Mouse (Mus musculus): Measurements from ENCODE around the gene Ubtd2. TPM values are rescaled to one million over a fixed set of nuclear protein-coding genes. Genes with fewer than 3 reads are reported as not detected.
"Not testable (repeated sequence)": the region's sequence is repeated elsewhere in the genome, so short reads cannot be mapped to it uniquely, and the experiment has no call there.

Ubtd2 gene
- polyA plus RNA-seq, 1 experiment from 2014 or later: 22.6 TPM

DNA sequence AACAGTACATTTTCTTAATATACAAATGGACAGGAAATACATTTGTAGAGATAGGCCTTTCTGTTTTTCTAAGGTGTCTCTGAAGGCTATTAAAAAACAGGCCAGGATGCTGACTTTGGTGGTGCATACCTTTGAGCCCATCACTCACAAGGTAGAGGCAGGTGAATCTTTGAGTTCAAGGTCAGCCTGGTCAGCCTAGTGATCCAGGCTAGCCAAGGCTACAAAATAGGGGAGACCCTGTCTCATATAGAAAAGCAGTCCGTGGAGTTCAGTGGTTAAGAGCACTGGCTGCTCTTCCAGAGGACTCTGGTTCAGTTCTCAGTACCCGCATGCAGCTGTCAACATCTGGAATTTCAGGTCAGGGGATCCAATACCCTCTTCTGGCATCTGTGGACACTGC is 48.5 kb downstream of the Ubtd2 start:
- no peak for ATAC-seq
- H3K9me3 ChIP-seq (ENCODE audit: control insufficient read depth, low read length): no peaks in the 10 kb centered on the region
- no peaks in the 10 kb centered on the region for H3K27me3 ChIP-seq (replicated peaks; ENCODE audit: control insufficient read depth, insufficient read depth, low read length)
- H3K9ac ChIP-seq (ENCODE audit: low read depth, low read length): no peak overlapping the region
- no peak overlapping the region for H3K27ac ChIP-seq (ENCODE audit: low read length)
- H3K36me3 ChIP-seq (ENCODE audit: control insufficient read depth, insufficient read depth, low read length): no peaks in the 10 kb centered on the region
- H3K4me1 ChIP-seq (ENCODE audit: control insufficient read depth, insufficient read depth, low read length): peaks cover 6% of the 10 kb centered on the region; the same call in 1 of the 2 replicates
- H3K4me2 ChIP-seq (ENCODE audit: low read depth, low read length): no peak overlapping the region
- WGBS: 97% methylated on average over 2 of the region's 2 CpGs
- no peak overlapping the region for H3K4me3 ChIP-seq (ENCODE audit: low read length)

GRCm38 (mm10) chr11:32505091-32505739 is 50.0 kb downstream of the Ubtd2 start:
- H3K36me3 ChIP-seq (ENCODE audit: control insufficient read depth, insufficient read depth, low read length): no peaks in the 10 kb centered on the region
- ATAC-seq: no peak
- no peaks in the 10 kb centered on the region for H3K9me3 ChIP-seq (ENCODE audit: control insufficient read depth, low read length)
- peaks cover 6% of the 10 kb centered on the region; the same call in 1 of the 2 replicates for H3K4me1 ChIP-seq (ENCODE audit: control insufficient read depth, insufficient read depth, low read length)
- H3K4me3 ChIP-seq (ENCODE audit: low read length): no peak overlapping the region
- 72% methylated on average over 7 of the region's 7 CpGs for WGBS
- H3K27me3 ChIP-seq (replicated peaks; ENCODE audit: control insufficient read depth, insufficient read depth, low read length): no peaks in the 10 kb centered on the region
- no peak overlapping the region for H3K9ac ChIP-seq (ENCODE audit: low read depth, low read length)
- H3K4me2 ChIP-seq (ENCODE audit: low read depth, low read length): no peak overlapping the region
- H3K27ac ChIP-seq (ENCODE audit: low read length): no peak overlapping the region

DNA sequence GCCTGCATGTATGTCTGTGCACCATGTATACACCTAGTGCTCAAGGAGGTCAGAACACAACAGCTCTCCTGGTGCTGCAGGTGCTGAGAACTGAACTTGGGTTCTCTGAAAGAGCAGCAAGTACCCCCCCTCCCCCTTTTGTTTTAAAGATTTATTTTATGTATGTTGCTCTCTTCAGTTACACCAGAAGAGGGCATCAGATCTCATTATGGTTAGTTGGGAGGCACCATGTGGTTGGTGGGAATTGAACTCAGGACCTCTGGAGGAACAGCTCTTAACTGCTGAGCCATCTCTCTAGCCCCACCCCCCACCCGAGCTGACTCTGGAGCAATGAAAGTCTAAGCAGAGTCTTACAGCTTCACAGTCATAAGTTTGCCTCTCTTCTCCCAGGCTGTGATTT is 55.8 kb downstream of the Ubtd2 start:
- no peak overlapping the region for H3K9ac ChIP-seq (ENCODE audit: low read depth, low read length)

DNA sequence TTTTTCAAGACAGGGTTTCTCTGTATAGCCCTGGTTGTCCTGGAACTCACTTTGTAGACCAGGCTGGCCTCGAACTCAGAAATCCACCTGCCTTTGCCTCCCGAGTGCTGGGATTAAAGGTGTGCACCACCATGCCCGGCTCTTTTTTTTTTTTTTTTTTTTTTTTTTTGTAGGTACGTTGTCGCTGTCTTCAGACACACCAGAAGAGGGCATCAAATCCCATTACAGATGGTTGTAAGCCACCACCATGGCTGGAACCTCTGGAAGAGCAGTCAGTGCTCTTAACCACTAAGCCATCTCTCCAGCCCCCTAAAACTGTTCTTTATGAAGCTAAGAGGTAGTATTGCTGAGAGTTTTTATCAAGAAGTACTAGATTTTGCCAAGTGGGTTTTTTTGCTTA is 59.7 kb downstream of the Ubtd2 start:
- 98% methylated on average over 5 of the region's 5 CpGs for WGBS
- not testable (repeated sequence) for ATAC-seq; H3K4me3 ChIP-seq (ENCODE audit: low read length); H3K36me3 ChIP-seq (ENCODE audit: control insufficient read depth, insufficient read depth, low read length); H3K27ac ChIP-seq (ENCODE audit: low read length); H3K9me3 ChIP-seq (ENCODE audit: control insufficient read depth, low read length); H3K27me3 ChIP-seq (replicated peaks; ENCODE audit: control insufficient read depth, insufficient read depth, low read length); H3K4me2 ChIP-seq (ENCODE audit: low read depth, low read length); H3K4me1 ChIP-seq (ENCODE audit: control insufficient read depth, insufficient read depth, low read length); H3K9ac ChIP-seq (ENCODE audit: low read depth, low read length)

More for the DNA sequence above, 55.8 kb downstream of the Ubtd2 start:
- no peaks in the 10 kb centered on the region for H3K36me3 ChIP-seq (ENCODE audit: control insufficient read depth, insufficient read depth, low read length)
- ATAC-seq: no peak
- no peak overlapping the region for H3K4me2 ChIP-seq (ENCODE audit: low read depth, low read length)
- H3K4me3 ChIP-seq (ENCODE audit: low read length): no peak overlapping the region
- H3K4me1 ChIP-seq (ENCODE audit: control insufficient read depth, insufficient read depth, low read length): no peaks in the 10 kb centered on the region
- no peak overlapping the region for H3K27ac ChIP-seq (ENCODE audit: low read length)
- H3K27me3 ChIP-seq (replicated peaks; ENCODE audit: control insufficient read depth, insufficient read depth, low read length): no peaks in the 10 kb centered on the region
- WGBS: 69% methylated on average over 1 of the region's 1 CpGs
- H3K9me3 ChIP-seq (ENCODE audit: control insufficient read depth, low read length): no peaks in the 10 kb centered on the region

- H3K4me1 ChIP-seq (ENCODE audit: control insufficient read depth, insufficient read depth, low read length): no peaks in the 10 kb centered on the region
- no peak overlapping the region for H3K9ac ChIP-seq (ENCODE audit: low read depth, low read length)
- no peak for ATAC-seq
- WGBS: 90% methylated on average over 12 of the region's 12 CpGs
- no peaks in the 10 kb centered on the region for H3K9me3 ChIP-seq (ENCODE audit: control insufficient read depth, low read length)
- H3K27ac ChIP-seq (ENCODE audit: low read length): no peak overlapping the region
- no peak overlapping the region for H3K4me3 ChIP-seq (ENCODE audit: low read length)
- no peak overlapping the region for H3K4me2 ChIP-seq (ENCODE audit: low read depth, low read length)
- H3K27me3 ChIP-seq (replicated peaks; ENCODE audit: control insufficient read depth, insufficient read depth, low read length): no peaks in the 10 kb centered on the region
- H3K36me3 ChIP-seq (ENCODE audit: control insufficient read depth, insufficient read depth, low read length): no peaks in the 10 kb centered on the region; the same call in 1 of the 2 replicates
Measured at GRCm38 (mm10) chr11:32516091-32516490, 60.9 kb downstream of the Ubtd2 start.

- H3K36me3 ChIP-seq (ENCODE audit: control insufficient read depth, insufficient read depth, low read length): no peaks in the 10 kb centered on the region; the same call in 1 of the 2 replicates
- H3K9me3 ChIP-seq (ENCODE audit: control insufficient read depth, low read length): no peaks in the 10 kb centered on the region
- no peaks in the 10 kb centered on the region for H3K4me1 ChIP-seq (ENCODE audit: control insufficient read depth, insufficient read depth, low read length)
- H3K9ac ChIP-seq (ENCODE audit: low read depth, low read length): no peak overlapping the region
- H3K4me3 ChIP-seq (ENCODE audit: low read length): no peak overlapping the region
- H3K27ac ChIP-seq (ENCODE audit: low read length): no peak overlapping the region
- 85% methylated on average over 8 of the region's 8 CpGs for WGBS
- H3K27me3 ChIP-seq (replicated peaks; ENCODE audit: control insufficient read depth, insufficient read depth, low read length): no peaks in the 10 kb centered on the region
- ATAC-seq: no peak
- H3K4me2 ChIP-seq (ENCODE audit: low read depth, low read length): no peak overlapping the region
Measured at GRCm38 (mm10) chr11:32516916-32517712, 61.9 kb downstream of the Ubtd2 start.

DNA sequence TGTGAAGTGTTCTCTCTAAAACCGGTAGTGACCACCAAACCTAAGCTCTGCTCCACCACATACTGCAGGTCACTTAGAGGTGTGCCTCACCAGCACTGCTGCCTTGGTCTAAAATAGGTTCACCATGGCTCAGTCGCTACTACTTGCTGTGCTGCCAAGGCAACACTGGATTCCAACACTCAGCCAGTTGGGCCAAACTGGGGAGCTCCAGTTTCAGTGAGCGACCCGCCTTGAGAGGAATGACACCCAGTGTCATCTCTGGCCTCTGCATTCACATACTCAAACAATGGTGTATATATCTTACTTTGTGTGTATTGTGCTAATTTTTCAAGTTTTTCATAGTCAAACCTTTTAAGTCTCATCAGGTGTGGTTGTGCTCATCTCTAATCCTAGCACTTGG is 63.6 kb downstream of the Ubtd2 start:
- Histone ChIP-seq H3K4me1 (ENCODE audit: control insufficient read depth, insufficient read depth, low read length) (no peaks in the 10 kb centered on the region), H3K4me2 (ENCODE audit: low read depth, low read length) (no peak overlapping the region), H3K27me3 (replicated peaks; ENCODE audit: control insufficient read depth, insufficient read depth, low read length) (no peaks in the 10 kb centered on the region), H3K9ac (ENCODE audit: low read depth, low read length) (no peak overlapping the region), H3K27ac (ENCODE audit: low read length) (no peak overlapping the region), H3K36me3 (ENCODE audit: control insufficient read depth, insufficient read depth, low read length) (no peaks in the 10 kb centered on the region; the same call in 1 of the 2 replicates), H3K4me3 (ENCODE audit: low read length) (no peak overlapping the region), H3K9me3 (ENCODE audit: control insufficient read depth, low read length) (no peaks in the 10 kb centered on the region)
- ATAC-seq: no peak
- WGBS: 84% methylated on average over 4 of the region's 4 CpGs

DNA sequence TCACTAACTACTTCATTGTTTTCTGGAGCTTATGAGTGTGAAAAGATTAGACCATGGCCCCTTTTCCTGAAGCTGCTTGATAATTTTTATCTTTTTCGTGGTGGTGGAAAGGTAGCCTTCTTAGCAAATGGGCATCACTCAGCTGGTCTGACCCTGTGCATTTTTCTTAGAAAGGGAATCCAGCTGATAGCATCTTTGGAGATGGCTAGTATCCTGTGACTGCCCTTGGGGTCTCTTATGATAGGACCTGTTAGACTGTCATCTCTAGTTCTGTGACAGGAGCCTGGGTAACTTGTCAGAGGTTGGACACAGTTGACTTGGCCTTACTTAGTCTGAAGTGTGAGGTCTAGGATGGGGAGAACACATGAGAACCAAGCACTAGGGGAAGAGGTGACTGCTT is 64.2 kb downstream of the Ubtd2 start:
- H3K9ac ChIP-seq (ENCODE audit: low read depth, low read length): no peak overlapping the region

GRCm38 (mm10) chr11:32521246-32521645 is 66.1 kb downstream of the Ubtd2 start:
- H3K4me3 ChIP-seq (ENCODE audit: low read length): no peak overlapping the region
- H3K36me3 ChIP-seq (ENCODE audit: control insufficient read depth, insufficient read depth, low read length): no peaks in the 10 kb centered on the region; the same call in 1 of the 2 replicates
- no peaks in the 10 kb centered on the region for H3K27me3 ChIP-seq (replicated peaks; ENCODE audit: control insufficient read depth, insufficient read depth, low read length)
- H3K4me1 ChIP-seq (ENCODE audit: control insufficient read depth, insufficient read depth, low read length): no peaks in the 10 kb centered on the region
- H3K9me3 ChIP-seq (ENCODE audit: control insufficient read depth, low read length): no peaks in the 10 kb centered on the region
- H3K27ac ChIP-seq (ENCODE audit: low read length): no peak overlapping the region
- H3K4me2 ChIP-seq (ENCODE audit: low read depth, low read length): no peak overlapping the region
- ATAC-seq: no peak
- H3K9ac ChIP-seq (ENCODE audit: low read depth, low read length): no peak overlapping the region
- 77% methylated on average over 2 of the region's 2 CpGs for WGBS

More for the DNA sequence above, 64.2 kb downstream of the Ubtd2 start:
- Histone ChIP-seq H3K4me3 (ENCODE audit: low read length) (no peak overlapping the region), H3K9me3 (ENCODE audit: control insufficient read depth, low read length) (no peaks in the 10 kb centered on the region), H3K4me2 (ENCODE audit: low read depth, low read length) (no peak overlapping the region), H3K4me1 (ENCODE audit: control insufficient read depth, insufficient read depth, low read length) (no peaks in the 10 kb centered on the region), H3K27me3 (replicated peaks; ENCODE audit: control insufficient read depth, insufficient read depth, low read length) (no peaks in the 10 kb centered on the region), H3K27ac (ENCODE audit: low read length) (no peak overlapping the region), H3K36me3 (ENCODE audit: control insufficient read depth, insufficient read depth, low read length) (no peaks in the 10 kb centered on the region; the same call in 1 of the 2 replicates)
- 94% methylated on average over 1 of the region's 1 CpGs for WGBS
- no peak for ATAC-seq

Data from intestine, embryonic 16.5 days (tissue).